Mouse (Mus musculus) T-helper 1 cell (primary cell): Measurements from ENCODE around the gene Cblb.

Experiments used
- in situ Hi-C: fragments of 300-600 bp; cut with MboI, MseI; formaldehyde crosslinking; loops from one replicate; pipeline ENCODE4 v1.15.1; 2025; ENCODE audit warnings: high pct_unique_total_duplicates

Cblb gene

DNA sequence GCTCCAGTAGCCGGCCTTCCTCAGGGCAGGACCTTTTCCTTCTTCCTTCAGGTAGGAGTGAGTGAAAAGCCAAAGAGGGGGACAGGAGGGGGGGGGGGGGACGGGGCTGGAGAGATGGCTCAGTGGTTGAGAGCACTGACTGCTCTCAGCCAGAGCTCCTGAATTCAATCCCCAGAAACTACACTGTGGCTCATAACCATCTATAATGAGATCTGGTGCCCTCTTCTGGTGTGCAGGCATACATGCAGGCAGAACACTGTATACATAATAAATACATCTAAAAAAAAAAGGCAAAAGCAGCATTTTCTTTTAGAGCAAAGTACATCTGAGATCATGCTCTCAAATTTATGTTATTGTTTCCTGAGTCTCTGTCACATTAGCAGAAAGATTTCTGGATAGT, 158.1 kb downstream of the Cblb start:
- in situ Hi-C loops = no loop called here

DNA sequence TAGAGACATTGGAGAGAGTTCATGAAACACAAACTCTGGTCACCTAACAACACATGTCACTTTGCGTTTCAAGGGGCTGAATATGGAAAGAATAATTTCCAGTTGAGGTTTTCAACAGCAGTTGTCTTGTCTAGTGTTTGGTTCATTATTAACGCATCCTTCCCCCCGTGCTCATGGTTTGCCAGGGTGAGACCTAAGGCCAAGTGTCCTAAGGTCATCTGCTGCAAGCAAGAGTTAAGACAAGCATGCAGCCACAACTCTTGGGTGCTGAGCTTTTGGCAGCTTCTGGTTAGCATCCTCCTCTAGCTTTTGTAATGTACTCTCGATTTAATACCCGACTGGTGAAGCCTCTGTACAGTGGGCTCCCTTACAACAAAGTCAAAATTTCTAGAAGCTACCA, 159.7 kb downstream of the Cblb start:
- in situ Hi-C loops = no loop called here

DNA sequence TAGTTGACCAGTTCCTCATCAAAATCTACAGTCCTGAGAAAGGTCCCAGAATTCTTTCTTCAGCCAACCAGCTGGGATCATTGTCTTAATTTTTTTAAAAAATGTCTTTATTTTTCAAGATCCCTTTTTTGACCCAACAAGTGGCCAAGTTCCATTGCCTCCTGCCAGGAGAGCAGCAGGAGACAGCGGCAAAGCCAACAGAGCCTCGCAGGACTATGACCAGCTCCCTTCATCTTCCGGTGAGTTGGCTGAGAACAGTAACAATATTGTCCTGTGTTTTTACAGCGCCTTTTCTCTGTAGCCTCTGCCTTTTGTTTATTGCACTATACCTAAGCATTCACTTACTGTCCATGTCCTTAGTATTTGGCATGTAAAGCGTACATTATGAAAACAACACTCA, 163.0 kb downstream of the Cblb start:
- in situ Hi-C loops = no loop called here

DNA sequence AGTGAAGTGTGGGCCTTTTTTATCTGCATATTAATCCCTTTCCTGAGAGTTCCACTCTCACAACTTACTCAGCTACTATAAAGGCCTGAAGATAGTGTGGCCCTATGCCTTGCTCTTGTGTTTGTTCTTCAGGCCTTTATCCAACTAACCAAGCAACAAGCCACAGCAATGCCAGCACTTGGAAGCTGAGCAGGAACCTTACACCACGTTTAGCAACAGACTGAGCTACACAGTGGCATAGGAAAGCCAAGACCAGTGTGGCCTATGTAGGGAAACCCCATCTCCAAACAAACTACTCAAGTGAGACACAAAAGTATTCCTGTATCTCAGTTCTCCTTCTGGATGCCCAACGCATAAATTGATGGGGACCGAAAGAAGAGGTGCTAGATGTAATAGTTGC, 163.8 kb downstream of the Cblb start:
- in situ Hi-C loops = no loop called here

DNA sequence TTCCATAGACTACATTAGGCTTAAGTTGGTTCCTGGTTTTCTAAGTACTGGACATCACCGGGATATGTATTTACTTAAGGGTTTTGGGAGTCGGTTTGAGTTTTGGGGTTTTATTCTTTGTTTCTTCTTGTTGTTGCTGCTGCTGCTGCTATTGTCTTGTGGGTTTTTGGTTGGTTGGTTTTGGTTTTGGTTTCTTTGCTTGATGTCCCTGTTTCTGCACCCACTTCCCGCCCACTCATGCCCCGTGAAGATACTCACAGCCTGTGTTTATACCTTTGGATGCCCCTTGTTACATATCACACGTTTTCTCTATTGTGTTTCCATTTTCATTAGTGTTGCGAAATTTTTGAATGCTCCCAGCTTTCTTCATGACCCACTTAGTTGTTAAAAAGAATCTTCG, 169.1 kb downstream of the Cblb start:
- in situ Hi-C loops = loop anchor here (10.0 kb wide), 1 partner anchor 885 kb away; no protein-coding TSS in a partner anchor

DNA sequence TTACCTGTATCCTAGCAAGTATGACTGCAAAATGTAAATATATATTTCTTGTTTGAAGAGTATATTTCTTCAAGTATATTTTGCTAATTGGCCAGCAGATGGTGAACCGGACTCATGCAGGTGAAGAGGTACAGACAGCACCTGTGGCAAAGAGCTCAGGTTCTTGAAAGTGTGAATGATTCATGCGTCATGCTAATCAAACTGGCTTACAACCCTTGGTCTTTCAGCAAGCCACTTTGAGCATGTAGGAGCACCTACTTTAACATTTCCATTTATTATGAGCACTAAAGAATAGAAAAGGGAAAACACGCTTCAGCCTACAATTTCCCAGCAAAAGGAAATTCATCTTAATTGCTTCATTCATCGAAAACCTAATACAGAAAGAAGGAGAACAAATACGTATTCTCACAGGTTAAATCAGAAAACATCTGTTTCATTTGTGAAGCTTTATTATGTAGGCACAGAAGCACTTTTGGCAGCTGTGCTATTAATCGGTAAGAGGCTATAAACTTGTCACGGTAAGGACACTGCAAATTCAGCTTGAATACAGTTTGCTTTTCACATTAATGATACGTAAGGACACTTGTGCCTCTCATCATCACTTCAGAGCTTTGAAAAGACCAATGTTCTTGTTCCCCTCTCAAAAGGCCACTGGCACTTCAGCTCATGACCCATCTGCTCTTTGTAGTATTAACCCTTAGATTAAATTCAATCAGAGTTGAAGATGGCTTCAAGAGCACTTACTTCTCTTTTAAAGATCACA, 180.0 kb downstream of the Cblb start:
- in situ Hi-C loops = no loop called here

DNA sequence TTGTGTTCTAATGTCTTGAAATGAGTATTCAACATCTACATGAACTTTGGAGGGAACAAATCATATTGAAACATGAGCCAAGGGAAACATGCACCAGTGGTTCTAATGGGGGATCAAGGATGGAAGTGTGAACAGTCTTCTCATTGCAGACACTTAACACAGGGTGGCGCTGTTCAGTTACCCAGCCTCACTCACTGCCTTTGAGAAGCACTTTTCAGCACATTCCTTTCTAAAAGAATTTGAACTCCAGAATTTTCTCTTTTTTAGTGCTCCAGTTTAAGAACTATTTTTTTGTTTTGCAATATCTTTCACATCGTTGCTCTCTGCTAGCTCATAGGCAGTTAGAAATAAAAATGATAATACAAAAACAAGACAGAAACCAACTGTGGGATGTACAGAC, 188.0 kb downstream of the Cblb start:
- in situ Hi-C loops = no loop called here

DNA sequence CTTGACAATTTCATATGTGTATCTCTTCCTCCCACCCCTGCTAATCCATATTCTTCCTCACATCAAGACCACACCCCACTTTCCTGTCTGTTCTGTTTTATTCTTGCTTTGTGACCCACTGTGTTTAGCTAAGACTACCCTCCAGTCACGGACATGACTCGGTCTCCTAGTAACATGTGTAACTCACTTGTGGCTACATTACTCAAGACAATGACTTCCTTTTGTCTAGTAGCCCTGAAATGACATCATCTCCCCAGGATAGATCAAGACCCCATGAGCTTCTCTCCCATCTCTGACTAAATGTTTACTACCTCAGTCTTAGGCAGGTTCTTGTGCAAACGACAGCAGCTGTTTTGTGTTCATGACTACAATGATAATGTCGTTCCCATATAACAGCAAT, 191.9 kb downstream of the Cblb start:
- in situ Hi-C loops = no loop called here

DNA sequence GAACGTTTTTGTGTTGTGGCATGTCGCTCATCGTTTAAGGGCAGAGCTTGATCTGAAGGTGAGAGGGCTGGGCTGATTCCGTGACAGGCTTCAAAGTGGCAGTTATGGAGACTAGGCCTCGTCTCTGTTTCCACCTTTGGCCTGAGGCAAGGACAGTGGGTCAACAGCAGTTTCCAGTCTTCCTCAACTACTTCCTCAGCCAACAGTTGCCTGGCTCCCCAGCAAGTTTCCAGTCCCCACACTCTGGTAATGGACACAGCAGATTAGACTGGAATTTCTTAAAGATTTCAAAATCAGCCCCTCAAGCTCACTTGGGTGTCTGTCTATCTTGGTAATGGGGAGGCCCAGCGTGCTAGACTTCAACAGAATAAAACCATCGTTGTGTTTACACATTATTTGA, 198.4 kb downstream of the Cblb start:
- in situ Hi-C loops = no loop called here

DNA sequence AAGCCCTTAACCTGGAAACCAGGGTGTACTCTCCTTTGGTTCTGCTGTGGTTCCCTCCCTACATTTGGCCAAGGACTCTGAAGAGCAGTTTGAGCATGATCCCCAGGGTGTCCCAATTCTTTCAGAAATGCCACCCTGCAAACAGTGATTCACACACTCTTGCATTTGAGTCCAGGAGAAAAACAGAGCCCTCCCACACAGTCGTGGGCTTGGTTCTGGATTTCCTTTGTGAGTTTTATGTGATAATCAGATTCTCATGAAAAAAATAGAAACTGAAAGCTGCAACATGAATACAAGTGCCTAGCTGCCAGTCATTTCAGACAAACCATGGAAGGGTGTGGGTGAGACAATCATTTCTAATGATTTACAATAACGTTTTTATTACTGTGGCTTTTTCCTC, 198.9 kb downstream of the Cblb start:
- in situ Hi-C loops = no loop called here

DNA sequence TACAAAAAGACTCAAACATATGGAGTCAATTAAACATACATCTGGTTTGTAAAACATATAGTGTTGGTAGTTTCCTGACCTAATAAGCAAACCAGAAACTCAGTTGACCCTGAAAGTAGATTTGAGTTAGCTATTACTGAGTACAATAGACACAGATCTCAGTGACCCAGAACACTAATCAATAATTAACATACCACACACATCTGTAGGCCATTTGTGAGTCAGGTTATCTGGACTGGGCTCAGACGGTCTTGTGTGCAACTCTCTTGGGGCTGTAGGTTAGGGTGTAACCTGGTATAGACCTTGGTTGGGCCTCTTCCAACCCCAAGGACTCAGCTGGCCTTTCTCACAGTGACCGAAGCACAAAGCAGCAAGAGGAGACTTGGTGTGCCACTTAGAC, 211.1 kb downstream of the Cblb start:
- in situ Hi-C loops = loop anchor here (5.0 to 10.0 kb wide), 2 partner anchors 163 to 1395 kb away; no protein-coding TSS in a partner anchor

DNA sequence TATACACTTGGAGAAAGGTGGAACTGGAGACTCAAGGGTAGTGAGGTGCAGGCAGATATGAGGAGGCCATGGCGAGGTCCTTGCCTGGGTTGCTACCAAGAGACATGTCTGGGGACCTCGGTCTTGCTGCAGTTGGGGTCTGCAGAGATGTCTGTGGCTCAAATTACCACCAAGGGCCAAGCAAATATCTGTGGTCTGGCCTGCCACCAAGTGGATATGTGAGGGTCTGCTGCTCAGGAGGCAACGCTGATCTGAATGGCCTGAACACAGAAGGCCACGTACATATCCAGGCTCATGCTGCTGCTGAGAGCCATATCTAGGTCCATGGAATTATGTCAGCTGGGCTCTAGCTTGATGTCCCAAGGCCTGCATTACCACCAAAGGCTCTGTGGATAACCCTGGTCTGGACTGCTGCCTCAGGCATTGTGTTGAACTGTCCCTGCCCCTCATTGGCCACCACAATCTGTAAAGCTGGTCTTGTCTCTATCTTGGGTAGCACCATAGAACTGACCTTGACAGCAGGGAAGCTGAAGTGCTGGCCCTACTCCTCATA, 212.5 kb downstream of the Cblb start:
- in situ Hi-C loops = loop anchor here (5.0 to 10.0 kb wide), 2 partner anchors 161 to 1396 kb away; no protein-coding TSS in a partner anchor

DNA sequence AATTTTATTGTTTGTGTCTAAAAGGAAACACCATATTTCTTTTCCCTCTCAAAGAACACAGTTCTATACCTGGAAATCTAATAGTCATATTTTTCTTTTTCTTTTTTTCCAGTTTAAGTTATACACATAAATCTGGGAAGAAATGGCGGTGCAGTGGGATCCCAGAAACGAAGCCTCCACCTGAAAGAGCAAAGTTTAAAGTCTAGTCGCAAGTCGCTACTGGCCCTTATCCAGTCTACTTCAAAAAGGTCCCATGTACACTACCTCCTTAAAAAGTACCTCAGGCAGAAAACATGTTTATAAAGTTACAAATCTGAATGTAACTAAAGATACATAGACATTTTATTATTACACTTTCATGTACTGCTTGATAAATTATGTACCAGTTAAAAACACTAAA, 219.2 kb downstream of the Cblb start:
- in situ Hi-C loops = no loop called here

DNA sequence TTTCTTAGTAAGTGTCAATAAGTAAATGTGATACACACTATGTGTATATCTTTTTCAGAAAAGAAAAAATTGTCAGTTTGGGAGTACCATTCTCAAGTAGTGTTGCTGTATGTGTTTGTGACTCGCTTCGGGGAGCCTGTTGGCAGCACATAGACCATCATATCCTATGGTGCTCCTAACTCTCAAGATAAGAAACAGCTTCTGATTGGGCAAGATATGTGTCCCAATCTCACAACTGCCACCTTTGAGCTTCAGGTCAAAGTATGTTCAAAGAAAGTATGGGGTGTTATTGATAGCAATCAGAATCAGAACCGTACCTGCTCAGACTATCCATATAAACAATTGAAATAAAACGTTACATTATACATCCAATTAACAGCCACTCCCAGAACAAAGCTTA, 219.9 kb downstream of the Cblb start:
- in situ Hi-C loops = no loop called here
